Mouse (Mus musculus) midbrain, embryonic 16.5 days (tissue): Measurements from ENCODE around the gene Whrn. TPM values are rescaled to one million over a fixed set of nuclear protein-coding genes. Genes with fewer than 3 reads are reported as not detected.

Experiments
- ATAC-seq: fragments of 200-750 bp; cut with Nextera tagmentation; 2 replicates; pipeline ENCODE4 v1.8.0; 2017; ENCODE audit warnings: moderate TSS enrichment
- H3K27ac ChIP-seq: fragments of 300-500 bp; sonication (generic); 2 replicates; pipeline ENCODE4 v1.5.1; 2014; ENCODE audit warnings: mild to moderate bottlenecking, low read length, mixed read lengths
- H3K27me3 ChIP-seq: fragments of 300-500 bp; sonication (generic); 2 replicates; pipeline ENCODE4 v1.6.1; 2014; ENCODE audit warnings: low read depth, low read length, mixed read lengths; ENCODE audit not compliant: control insufficient read depth, insufficient read depth
- H3K36me3 ChIP-seq: fragments of 300-500 bp; sonication (generic); 2 replicates; pipeline ENCODE4 v1.6.1; 2014; ENCODE audit warnings: mild to moderate bottlenecking, low read length, moderate library complexity, mixed read lengths; ENCODE audit not compliant: control insufficient read depth, insufficient read depth
- H3K4me1 ChIP-seq: fragments of 300-500 bp; sonication (generic); 2 replicates; pipeline ENCODE4 v1.6.1; 2014; ENCODE audit warnings: mild to moderate bottlenecking, low read length, mixed read lengths; ENCODE audit not compliant: control insufficient read depth, insufficient read depth
- H3K4me2 ChIP-seq: fragments of 300-500 bp; sonication (generic); 2 replicates; pipeline ENCODE4 v1.6.1; 2014; ENCODE audit warnings: mild to moderate bottlenecking, low read length, mixed read lengths
- H3K4me3 ChIP-seq: fragments of 300-500 bp; sonication (generic); 2 replicates; pipeline ENCODE4 v1.5.1; 2014; ENCODE audit warnings: low read depth, mild to moderate bottlenecking, low read length, moderate library complexity, mixed read lengths
- H3K9ac ChIP-seq: fragments of 300-500 bp; sonication (generic); 2 replicates; pipeline ENCODE4 v1.6.1; 2014; ENCODE audit warnings: low read depth, low read length, mixed read lengths
- H3K9me3 ChIP-seq: fragments of 300-500 bp; sonication (generic); replicated peaks from 2 replicates; pipeline ENCODE4 v1.6.1; 2014; ENCODE audit warnings: mild to moderate bottlenecking, low read length, mixed read lengths; ENCODE audit not compliant: control insufficient read depth, poor library complexity, severe bottlenecking
- WGBS: fragments of 180-500 bp; shearing (Covaris S2); extraction: QIAGEN DNeasy Blood & Tissue Kit; methylation state at CpG from one replicate; pipeline ENCODE4 v1.1.7; 2014; 5-methylcytosine and 5-hydroxymethylcytosine counted together
- polyA plus RNA-seq: library from polyadenylated mRNA; unstranded; fragments of >200 nt; fragmentation: Nextera tagmentation; extraction: Ambion mirVana; gene quantifications from 2 replicates; pipeline ENCODE4 v1.2.1, GENCODE M21; 2015

The Whrn gene
- polyA plus RNA-seq, 1 experiment from 2014 or later = 4.9 TPM

GRCm38 (mm10) chr4:63474439-63474838, 21.4 kb downstream of the Whrn start:
- H3K4me2 ChIP-seq = no peak overlapping the region
- no peak overlapping the region for H3K4me3 ChIP-seq
- H3K36me3 ChIP-seq = no peaks in the 10 kb centered on the region
- ATAC-seq = no peak
- peaks cover 5% of the 10 kb centered on the region for H3K4me1 ChIP-seq
- no peak overlapping the region for H3K27ac ChIP-seq
- H3K9ac ChIP-seq = no peak overlapping the region
- H3K27me3 ChIP-seq = no peaks in the 10 kb centered on the region
- 13% methylated on average over 2 of the region's 2 CpGs for WGBS
- no peaks in the 10 kb centered on the region for H3K9me3 ChIP-seq

GRCm38 (mm10) chr4:63467338-63467737, 28.5 kb downstream of the Whrn start:
- H3K27ac ChIP-seq = no peak overlapping the region
- H3K4me2 ChIP-seq = no peak overlapping the region
- H3K4me1 ChIP-seq = no peaks in the 10 kb centered on the region
- H3K9ac ChIP-seq = no peak overlapping the region
- ATAC-seq = no peak
- no peak overlapping the region for H3K4me3 ChIP-seq
- no peaks in the 10 kb centered on the region for H3K36me3 ChIP-seq
- H3K27me3 ChIP-seq = no peaks in the 10 kb centered on the region
- WGBS = 84% methylated on average over 9 of the region's 10 CpGs
- H3K9me3 ChIP-seq = no peaks in the 10 kb centered on the region

- Histone ChIP-seq H3K27me3 (no peaks in the 10 kb centered on the region), H3K36me3 (no peaks in the 10 kb centered on the region), H3K9ac (no peak overlapping the region), H3K27ac (no peak overlapping the region), H3K9me3 (no peaks in the 10 kb centered on the region), H3K4me2 (no peak overlapping the region), H3K4me1 (no peaks in the 10 kb centered on the region), H3K4me3 (no peak overlapping the region)
- no peak for ATAC-seq
- 67% methylated on average over 6 of the region's 6 CpGs for WGBS
These were observed 29.6 kb downstream of the Whrn start for GRCm38 (mm10) chr4:63466192-63466591.

DNA sequence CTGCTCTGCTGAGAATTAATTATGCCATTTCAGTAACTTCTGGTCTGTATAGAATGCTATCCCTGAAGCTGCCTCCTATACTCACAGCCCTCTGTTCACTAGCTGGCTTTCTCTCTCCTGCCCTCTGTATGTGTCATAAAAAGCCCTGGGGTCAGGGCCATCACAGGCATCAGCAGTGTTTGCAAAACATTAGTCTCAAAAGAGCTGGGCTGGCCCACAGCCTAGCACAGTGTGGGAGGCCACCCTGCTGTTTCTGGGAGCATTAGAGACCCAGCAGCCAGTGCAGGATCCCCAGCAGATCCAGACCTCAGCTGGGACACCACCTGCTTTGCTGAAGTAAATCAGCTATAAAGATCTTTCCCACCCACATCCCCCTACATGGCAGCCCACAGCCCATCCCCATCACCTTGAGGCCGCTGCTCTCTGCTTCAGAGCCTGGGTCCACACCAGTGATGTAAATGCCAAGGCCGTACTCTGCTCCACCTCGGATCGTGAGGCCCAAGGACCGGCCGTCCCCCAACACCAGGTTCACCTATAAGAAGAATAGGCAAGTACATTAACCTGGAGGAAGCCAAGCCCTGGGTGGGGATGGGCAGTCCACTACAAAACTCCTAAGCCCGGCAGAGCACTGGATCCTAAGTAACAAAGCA, 34.8 kb downstream of the Whrn start:
- Histone ChIP-seq H3K4me3 (no peak overlapping the region), H3K4me2 (no peak overlapping the region), H3K36me3 (no peaks in the 10 kb centered on the region), H3K9ac (0 out of 2 replicates have a peak overlapping the region, but pooled peaks have one; percentile 18), H3K27me3 (no peaks in the 10 kb centered on the region), H3K9me3 (no peaks in the 10 kb centered on the region), H3K27ac (no peak overlapping the region), H3K4me1 (peaks cover 8% of the 10 kb centered on the region)
- ATAC-seq = no peak
- 74% methylated on average over 7 of the region's 7 CpGs for WGBS

DNA sequence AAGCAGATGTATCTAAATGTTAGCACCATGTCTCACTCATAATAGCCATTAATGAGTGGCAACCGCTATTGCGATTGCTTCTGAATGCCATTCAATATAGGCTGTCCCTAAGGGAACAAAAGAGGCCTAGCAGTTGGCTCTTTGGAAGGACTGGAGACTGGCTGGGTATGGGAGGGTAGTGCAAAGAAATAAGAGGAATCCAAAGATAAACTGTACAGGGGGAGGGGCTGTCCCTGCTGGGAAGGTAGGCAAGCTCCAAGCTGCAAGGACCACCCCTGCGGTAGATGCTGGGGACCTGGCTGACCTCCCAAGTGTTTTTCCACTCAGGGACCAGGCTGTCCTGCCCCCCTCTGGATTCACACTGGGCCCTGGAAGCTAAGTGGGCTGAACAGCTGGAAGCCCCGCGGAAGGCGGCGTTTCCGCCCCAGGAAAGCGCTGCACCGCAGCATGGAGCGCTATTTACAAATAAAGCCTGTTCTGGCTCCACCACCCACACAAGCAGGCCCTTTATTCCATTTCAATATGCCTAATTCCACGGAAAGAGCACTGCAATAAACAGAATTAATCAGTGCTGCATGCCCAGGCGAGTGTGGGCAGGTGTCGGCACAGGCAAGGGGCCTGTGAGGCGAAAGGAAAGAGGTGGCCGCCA, 36.5 kb downstream of the Whrn start:
- no peak overlapping the region for H3K27ac ChIP-seq
- H3K4me1 ChIP-seq = peaks cover 8% of the 10 kb centered on the region
- WGBS = 8% methylated on average over 16 of the region's 16 CpGs
- ATAC-seq = peak; percentile 40
- H3K9me3 ChIP-seq = no peaks in the 10 kb centered on the region
- peak overlapping the region; percentile 33; the same call in 1 of the 2 replicates for H3K9ac ChIP-seq
- H3K4me2 ChIP-seq = peak overlapping the region; percentile 20
- no peaks in the 10 kb centered on the region for H3K36me3 ChIP-seq
- H3K27me3 ChIP-seq = no peaks in the 10 kb centered on the region
- no peak overlapping the region for H3K4me3 ChIP-seq

GRCm38 (mm10) chr4:63456547-63456946, 39.2 kb downstream of the Whrn start:
- no peak for ATAC-seq
- Histone ChIP-seq H3K9me3 (no peaks in the 10 kb centered on the region), H3K9ac (no peak overlapping the region)

GRCm38 (mm10) chr4:63453939-63454513, 41.8 kb downstream of the Whrn start:
- Histone ChIP-seq H3K9ac (no peak overlapping the region), H3K27ac (no peak overlapping the region), H3K9me3 (no peaks in the 10 kb centered on the region), H3K4me1 (peaks cover 8% of the 10 kb centered on the region), H3K4me2 (no peak overlapping the region), H3K4me3 (no peak overlapping the region), H3K36me3 (no peaks in the 10 kb centered on the region), H3K27me3 (no peaks in the 10 kb centered on the region)
- 88% methylated on average over 6 of the region's 6 CpGs for WGBS
- no peak for ATAC-seq

More at GRCm38 (mm10) chr4:63456547-63456946, 39.2 kb downstream of the Whrn start:
- no peak overlapping the region for H3K27ac ChIP-seq
- H3K36me3 ChIP-seq = no peaks in the 10 kb centered on the region
- 42% methylated on average over 5 of the region's 5 CpGs for WGBS
- no peak overlapping the region for H3K4me3 ChIP-seq
- H3K4me2 ChIP-seq = no peak overlapping the region
- no peaks in the 10 kb centered on the region for H3K27me3 ChIP-seq
- peaks cover 15% of the 10 kb centered on the region for H3K4me1 ChIP-seq

DNA sequence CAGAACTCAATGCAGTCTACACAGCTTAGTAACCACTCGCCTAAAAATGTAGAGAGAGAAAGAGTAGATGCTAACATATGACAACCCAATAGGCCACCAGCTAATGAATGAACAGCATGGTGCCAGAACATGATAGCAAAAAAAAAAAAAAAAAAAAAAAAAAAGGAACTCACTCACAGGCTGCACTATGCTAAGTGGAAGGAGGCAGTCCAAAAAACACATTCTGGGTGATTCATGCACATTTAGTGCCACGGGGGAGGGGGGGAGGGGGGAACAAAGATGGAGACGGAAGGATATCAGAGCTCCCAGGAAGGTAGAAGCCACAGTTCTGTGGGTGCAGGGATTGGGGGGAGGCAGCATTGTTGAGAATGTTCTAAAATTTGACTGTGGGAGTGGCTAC, 43.2 kb downstream of the Whrn start:
- ATAC-seq = peak; percentile 13; the same call in 1 of the 2 replicates
- H3K27ac ChIP-seq = no peak overlapping the region
- WGBS = 50% methylated on average over 3 of the region's 3 CpGs

GRCm38 (mm10) chr4:63450551-63450950, 45.2 kb downstream of the Whrn start:
- WGBS = 73% methylated on average over 5 of the region's 5 CpGs
- Histone ChIP-seq H3K36me3 (no peaks in the 10 kb centered on the region), H3K27me3 (no peaks in the 10 kb centered on the region), H3K4me3 (no peak overlapping the region), H3K4me2 (no peak overlapping the region), H3K9ac (no peak overlapping the region), H3K27ac (no peak overlapping the region), H3K4me1 (peaks cover 7% of the 10 kb centered on the region; the same call in 1 of the 2 replicates), H3K9me3 (no peaks in the 10 kb centered on the region)
- ATAC-seq = no peak

More for the DNA sequence above, 43.2 kb downstream of the Whrn start:
- H3K9me3 ChIP-seq = no peaks in the 10 kb centered on the region
- H3K4me3 ChIP-seq = no peak overlapping the region
- no peak overlapping the region for H3K4me2 ChIP-seq
- H3K9ac ChIP-seq = no peak overlapping the region
- H3K27me3 ChIP-seq = no peaks in the 10 kb centered on the region
- H3K4me1 ChIP-seq = peaks cover 7% of the 10 kb centered on the region; the same call in 1 of the 2 replicates
- no peaks in the 10 kb centered on the region for H3K36me3 ChIP-seq
